Mouse (Mus musculus) bone marrow macrophage, adult 2 months (primary cell): ENCODE data around the gene Eid2b. TPM values are rescaled to one million over a fixed set of nuclear protein-coding genes. Genes with fewer than 3 reads are reported as not detected.
"Not testable (repeated sequence)": the region's sequence is repeated elsewhere in the genome, so short reads cannot be mapped to it uniquely, and the experiment has no call there.

ENCODE experiments used
- H3K27ac ChIP-seq: 2 replicates; pipeline ENCODE4 v1.5.1; 2012; ENCODE audit warnings: low read depth, low read length; ENCODE audit not compliant: insufficient read depth
- H3K4me1 ChIP-seq: 2 replicates; pipeline ENCODE4 v1.6.1; 2012; ENCODE audit warnings: low read length; ENCODE audit not compliant: control insufficient read depth, insufficient read depth
- H3K4me3 ChIP-seq: 2 replicates; pipeline ENCODE4 v1.5.1; 2012; ENCODE audit warnings: mild to moderate bottlenecking, low read length, moderate library complexity; ENCODE audit not compliant: insufficient read depth
- CTCF ChIP-seq: IDR thresholded peaks from 2 replicates; pipeline ENCODE4 v1.5.1; 2012; ENCODE audit warnings: low read depth, mild to moderate bottlenecking, low read length, moderate library complexity
- POLR2A ChIP-seq: IDR thresholded peaks from 2 replicates; pipeline ENCODE4 v1.6.1; 2012; ENCODE audit warnings: mild to moderate bottlenecking, low read depth, low read length, borderline replicate concordance
- polyA plus RNA-seq: library from polyadenylated mRNA; stranded (reverse); fragments of >200 nt; gene quantifications from 2 replicates; pipeline ENCODE4 v1.2.4, GENCODE M21; 2012; ENCODE audit not compliant: missing spikeins, insufficient read depth, insufficient read length

Eid2b gene
- 4.3 and 4.6 TPM in 2 replicates for polyA plus RNA-seq

DNA sequence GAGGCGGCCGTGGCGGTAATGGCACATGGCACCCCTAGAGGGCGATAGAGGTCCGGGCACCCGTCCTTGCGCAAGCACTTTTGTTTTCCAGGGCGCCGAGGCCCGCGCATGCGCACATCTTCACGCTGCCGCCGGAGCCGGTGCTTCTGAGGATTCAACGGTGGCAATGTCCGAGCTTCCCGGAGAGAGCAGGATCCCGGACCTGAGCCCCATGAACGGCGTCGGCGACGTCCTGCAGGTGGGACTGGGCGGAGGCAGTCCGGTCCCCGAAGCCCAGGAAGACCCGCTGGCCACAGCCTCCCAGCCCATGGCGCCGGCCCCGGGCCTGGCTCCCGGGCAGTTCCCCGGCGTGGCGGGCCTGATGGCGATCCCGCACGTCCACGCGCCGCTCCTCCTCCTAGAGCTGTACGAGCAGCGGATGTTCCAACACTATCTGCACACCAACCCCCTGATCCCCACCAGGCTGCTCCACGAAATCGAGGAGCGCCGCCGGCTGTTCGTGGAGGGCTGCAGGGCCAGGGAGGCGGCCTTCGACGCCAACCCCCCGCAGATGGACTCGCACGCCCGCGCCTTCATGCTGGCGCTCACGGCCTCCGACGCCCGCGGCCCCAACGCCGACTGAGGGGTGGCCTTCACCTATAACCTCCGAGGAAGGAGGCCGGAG, at the start of gene Eid2b:
Gene Eid2b, plus strand, starts transcription at position 125 of the 664 bp plus-strand sequence.
- peak within 1 kb of the TSS; percentile 70 for H3K4me3 ChIP-seq
- H3K27ac ChIP-seq, result no peak within 1 kb of the TSS
- H3K4me1 ChIP-seq, result peaks cover 6% of the 10 kb centered on the region; the same call in 1 of the 2 replicates
- TF ChIP-seq CTCF (peak; percentile 25; the same call in 1 of the 2 replicates), POLR2A (no peak)

DNA sequence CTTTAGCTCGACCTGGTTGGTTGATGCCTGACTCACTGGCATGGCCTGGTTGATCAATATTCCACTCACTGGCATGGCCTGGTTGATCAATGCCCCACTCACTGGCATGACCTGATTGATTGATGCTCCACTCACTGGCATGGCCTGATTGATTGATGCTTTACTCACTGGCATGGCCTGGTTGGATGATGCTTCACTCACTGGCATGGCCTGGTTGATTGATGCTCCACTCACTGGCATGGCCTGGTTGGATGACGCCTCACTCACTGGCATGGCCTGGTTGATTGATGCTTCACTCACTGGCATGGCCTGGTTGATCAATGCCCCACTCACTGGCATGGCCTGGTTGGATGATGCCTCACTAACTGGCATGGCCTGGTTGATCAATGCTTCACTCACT, 33.6 kb upstream of the Eid2b start:
- H3K4me1 ChIP-seq, H3K27ac ChIP-seq, H3K4me3 ChIP-seq: not testable (repeated sequence)

- no peak for TF ChIP-seq CTCF
- no peak for TF ChIP-seq POLR2A
- H3K4me1 ChIP-seq, result no peaks in the 10 kb centered on the region
- H3K27ac ChIP-seq, result no peak overlapping the region
- H3K4me3 ChIP-seq, result no peak overlapping the region
These were observed 28.6 kb upstream of the Eid2b start for GRCm38 (mm10) chr7:28248957-28249356.

DNA sequence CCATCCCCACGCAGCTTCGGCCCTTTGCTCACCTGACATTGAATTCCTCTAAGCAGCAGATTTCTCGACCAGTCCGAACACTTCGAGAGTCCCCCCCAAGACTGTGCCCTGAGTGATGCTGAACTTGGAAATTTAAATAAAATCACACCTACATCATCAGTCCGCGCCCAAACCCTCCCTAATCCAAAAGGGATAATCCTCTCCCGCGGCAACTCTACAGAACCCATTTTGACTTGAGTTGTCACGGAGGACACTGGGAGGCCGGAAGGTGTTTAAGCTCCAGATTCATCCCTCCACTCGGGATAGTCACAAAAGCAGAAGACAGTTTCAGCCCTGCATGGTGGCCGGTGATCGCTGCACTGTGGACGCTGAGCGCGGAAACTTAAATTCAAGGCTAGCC, 25.6 kb upstream of the Eid2b start:
- no peak overlapping the region for H3K4me3 ChIP-seq
- H3K27ac ChIP-seq, result no peak overlapping the region
- TF ChIP-seq POLR2A (no peak), CTCF (no peak)
- no peaks in the 10 kb centered on the region for H3K4me1 ChIP-seq

DNA sequence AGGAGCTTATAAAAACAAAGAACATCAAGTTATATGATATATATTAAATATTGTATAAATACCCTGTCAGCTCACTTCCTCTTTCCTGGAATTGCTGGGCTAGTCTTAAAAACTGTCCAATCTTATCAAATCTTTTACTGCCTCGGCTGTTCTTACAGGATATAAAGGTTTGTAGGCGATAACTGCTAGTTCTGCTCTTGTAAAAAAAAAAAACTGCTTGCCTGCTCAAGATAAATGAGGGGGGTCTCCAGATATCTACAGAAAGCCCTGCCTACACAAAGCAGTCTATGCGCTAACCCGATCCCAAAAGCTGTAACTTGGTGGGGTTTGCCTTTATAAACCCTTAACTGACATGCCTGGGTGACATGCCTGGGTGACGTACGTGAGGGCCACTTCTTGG, 22.9 kb upstream of the Eid2b start:
- Histone ChIP-seq H3K4me1 (no peaks in the 10 kb centered on the region), H3K4me3 (no peak overlapping the region), H3K27ac (no peak overlapping the region)
- TF ChIP-seq CTCF (no peak), POLR2A (no peak)

GRCm38 (mm10) chr7:28255476-28255875, 22.1 kb upstream of the Eid2b start:
- Histone ChIP-seq H3K27ac (no peak overlapping the region), H3K4me3 (no peak overlapping the region)

DNA sequence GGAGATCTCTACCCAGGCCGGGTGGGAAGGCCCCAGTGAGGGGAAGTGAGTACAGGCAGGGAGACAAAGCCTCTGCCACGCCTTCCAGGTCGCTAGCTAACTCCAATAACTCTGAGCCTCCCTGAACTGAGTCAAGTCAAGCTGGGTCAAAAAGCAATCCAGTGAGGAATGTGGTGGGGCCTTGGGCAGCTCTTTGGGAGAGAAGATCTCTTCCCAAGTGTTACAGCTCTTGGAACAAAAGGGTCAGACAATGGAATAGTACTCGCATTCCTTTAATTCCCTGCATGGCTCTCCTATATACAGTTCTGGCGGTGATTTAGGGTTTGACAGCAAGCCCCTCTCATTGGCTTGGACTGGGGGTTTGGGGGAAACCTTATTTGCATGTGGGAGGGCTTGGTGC, 14.7 kb upstream of the Eid2b start:
- Histone ChIP-seq H3K27ac (no peak overlapping the region), H3K4me1 (no peaks in the 10 kb centered on the region), H3K4me3 (no peak overlapping the region)
- no peak for TF ChIP-seq CTCF
- no peak for TF ChIP-seq POLR2A

More at GRCm38 (mm10) chr7:28255476-28255875, 22.1 kb upstream of the Eid2b start:
- no peaks in the 10 kb centered on the region for H3K4me1 ChIP-seq
- no peak for TF ChIP-seq POLR2A
- peak; percentile 45; the same call in 1 of the 2 replicates for TF ChIP-seq CTCF

DNA sequence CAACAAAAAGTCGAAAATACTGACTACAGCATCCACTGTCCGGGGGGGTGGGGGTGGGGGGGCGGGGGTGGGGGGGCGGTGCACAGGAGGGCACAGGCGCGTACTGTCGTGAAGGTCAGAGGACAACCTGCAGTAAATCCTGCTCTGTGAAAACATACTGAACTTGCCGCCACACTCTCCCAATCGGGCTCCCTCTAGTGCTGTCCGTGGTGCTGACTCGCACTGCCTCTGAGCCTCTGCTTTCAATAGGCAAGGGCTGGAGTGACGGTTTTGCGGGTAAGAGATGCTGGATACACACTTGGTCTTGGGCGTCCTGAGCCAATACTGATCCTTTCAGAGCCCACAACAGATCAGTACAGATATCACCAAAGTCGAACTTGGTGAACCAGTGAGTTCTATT, 13.8 kb upstream of the Eid2b start:
- H3K4me3 ChIP-seq, result no peak overlapping the region
- no peak for TF ChIP-seq POLR2A
- peaks cover 1% of the 10 kb centered on the region; the same call in 1 of the 2 replicates for H3K4me1 ChIP-seq
- H3K27ac ChIP-seq, result no peak overlapping the region

DNA sequence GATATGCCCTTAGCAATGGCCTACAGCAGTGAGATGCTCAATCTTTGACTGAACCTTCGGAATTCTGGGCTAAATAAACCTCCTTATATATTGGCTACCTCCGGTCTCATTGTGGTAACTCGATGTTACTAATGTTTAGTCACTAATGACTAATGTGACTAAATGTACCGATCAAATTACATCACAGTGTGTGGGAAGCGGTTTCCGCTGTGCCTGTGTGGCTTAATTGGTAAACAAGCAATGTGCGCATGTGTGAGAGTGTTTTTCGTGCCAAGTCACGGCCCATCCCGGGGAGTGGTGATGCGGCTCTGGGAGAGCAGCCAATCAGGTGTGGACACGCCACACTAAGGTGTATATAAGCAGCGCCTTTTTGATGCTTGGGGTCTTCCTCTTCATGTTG, 12.1 kb upstream of the Eid2b start:
- H3K4me1 ChIP-seq, result peaks cover 2% of the 10 kb centered on the region; the same call in 1 of the 2 replicates
- no peak overlapping the region for H3K4me3 ChIP-seq
- TF ChIP-seq CTCF, result no peak
- TF ChIP-seq POLR2A, result no peak
- no peak overlapping the region for H3K27ac ChIP-seq

GRCm38 (mm10) chr7:28267129-28268041, 10.2 kb upstream of the Eid2b start, which contains the start of gene Eid2:
Eid2 (plus strand) TSS chr7:28267881.
- 0 out of 2 replicates have a peak within 1 kb of the TSS, but pooled peaks have one; percentile 21 for H3K27ac ChIP-seq
- H3K4me1 ChIP-seq, result peaks cover 2% of the 10 kb centered on the region; the same call in 1 of the 2 replicates
- TF ChIP-seq POLR2A, result no peak
- peak within 1 kb of the TSS; percentile 73 for H3K4me3 ChIP-seq
